Mouse (Mus musculus) kidney, postnatal 10 days (tissue): Measurements from ENCODE around the gene Erbin.
A peak's percentile ranks its signal among the peaks of the same experiment; 100 is the strongest.

Source experiments
- DNase-seq: peaks from one replicate; pipeline ENCODE4 v3.0.0; 2021; ENCODE audit warnings: mixed read lengths

Gene Erbin

GRCm38 (mm10) chr13:103803721-103804120, 116.6 kb downstream of the Erbin start:
- no peak for DNase-seq

GRCm38 (mm10) chr13:103801021-103801420, 119.3 kb downstream of the Erbin start:
- DNase-seq = no peak

- DNase-seq = no peak
Observed at GRCm38 (mm10) chr13:103794688-103795543, 125.4 kb downstream of the Erbin start.

- DNase-seq = peak; percentile 63
Observed at GRCm38 (mm10) chr13:103779922-103780585, 140.3 kb downstream of the Erbin start.

- DNase-seq = no peak
Observed at GRCm38 (mm10) chr13:103777126-103777525, 143.2 kb downstream of the Erbin start.

GRCm38 (mm10) chr13:103774119-103774757, 146.1 kb downstream of the Erbin start, which contains the start of gene Srek1:
Gene Srek1, minus strand, starts transcription at chr13:103774608.
- DNase-seq = peak; percentile 97

GRCm38 (mm10) chr13:103773407-103774118, 146.8 kb downstream of the Erbin start:
- no peak for DNase-seq

- DNase-seq = peak; percentile 37
Observed at GRCm38 (mm10) chr13:103772917-103773316, 147.4 kb downstream of the Erbin start.

- no peak for DNase-seq
Observed at GRCm38 (mm10) chr13:103770821-103771220, 149.5 kb downstream of the Erbin start.
